Mouse (Mus musculus) thymus, postnatal 10 days (tissue): ENCODE results near the gene Smim7.

ENCODE experiments used
- DNase-seq, 2 experiments: peaks; one replicate each; pipeline ENCODE4 v3.0.0; 2021; ENCODE audit warnings: low spot score in 2 of 2

Smim7 gene

GRCm38 (mm10) chr8:72547802-72548643, 22.9 kb downstream of the Smim7 start, which contains the start of gene Med26:
Gene Med26 (minus strand): TSS chr8:72548270.
- peak; percentile 92 to 95 for DNase-seq

GRCm38 (mm10) chr8:72547122-72547801, 23.6 kb downstream of the Smim7 start:
- DNase-seq: no peak

GRCm38 (mm10) chr8:72539234-72539633, 31.7 kb downstream of the Smim7 start:
- no peak for DNase-seq

GRCm38 (mm10) chr8:72534888-72535287, 36.0 kb downstream of the Smim7 start:
- no peak for DNase-seq

- no peak for DNase-seq
Observed at GRCm38 (mm10) chr8:72532103-72532502, 38.8 kb downstream of the Smim7 start.

GRCm38 (mm10) chr8:72521888-72522287, 49.0 kb downstream of the Smim7 start:
- no peak for DNase-seq

GRCm38 (mm10) chr8:72517421-72517988, 53.4 kb downstream of the Smim7 start:
- DNase-seq: no peak
